Mouse (Mus musculus) liver, adult 2 months (tissue): ENCODE measurements at regions not wholly inside any gene's neighbourhood (a gene's known extent, or its start where the extent isn't known, plus 50 kb on each side); places are given as distances from the start of the nearest gene placed in this dataset.

Source experiments
- DNase-seq: peaks from one replicate; pipeline ENCODE4 v3.0.0-alpha.2; 2011; ENCODE audit warnings: low read depth, low spot score; ENCODE audit errors: extremely low read depth
- H3K27ac ChIP-seq: fragments of 200-500 bp; replicated peaks from 2 replicates; pipeline ENCODE4 v1.5.1; 2012; ENCODE audit warnings: low read depth, mild to moderate bottlenecking, control low read depth, inconsistent platforms, low read length; ENCODE audit not compliant: insufficient read depth
- H3K27me3 ChIP-seq: fragments of 200-500 bp; 2 replicates; pipeline ENCODE4 v1.6.1; 2012; ENCODE audit warnings: mild to moderate bottlenecking, moderate library complexity, low read length, inconsistent platforms; ENCODE audit not compliant: control insufficient read depth, insufficient read depth
- H3K36me3 ChIP-seq: fragments of 200-500 bp; 2 replicates; pipeline ENCODE4 v1.6.1; 2012; ENCODE audit warnings: low read length, inconsistent platforms; ENCODE audit not compliant: control insufficient read depth, insufficient read depth
- H3K4me1 ChIP-seq: fragments of 200-500 bp; 2 replicates; pipeline ENCODE4 v1.6.1; 2011; ENCODE audit warnings: low read length; ENCODE audit not compliant: control insufficient read depth, insufficient read depth
- H3K4me3 ChIP-seq: fragments of 200-500 bp; 2 replicates; pipeline ENCODE4 v1.5.1; 2011; ENCODE audit warnings: low read depth, mild to moderate bottlenecking, control low read depth, low read length, moderate library complexity; ENCODE audit not compliant: insufficient read depth
- H3K79me2 ChIP-seq: fragments of 200-500 bp; 2 replicates; pipeline ENCODE4 v1.6.1; 2012; ENCODE audit warnings: inconsistent platforms, mild to moderate bottlenecking, low read length, moderate library complexity; ENCODE audit not compliant: control insufficient read depth, insufficient read depth
- H3K9ac ChIP-seq: fragments of 200-500 bp; 2 replicates; pipeline ENCODE4 v1.6.1; 2012; ENCODE audit warnings: low read depth, mild to moderate bottlenecking, control low read depth, inconsistent platforms, low read length
- CTCF ChIP-seq: fragments of 200-500 bp; IDR thresholded peaks from 2 replicates; pipeline ENCODE4 v1.5.1; 2011; ENCODE audit warnings: low read depth, low read length, control low read depth
- POLR2A ChIP-seq: fragments of 200-500 bp; IDR thresholded peaks from 2 replicates; pipeline ENCODE4 v1.6.1; 2011; ENCODE audit warnings: low read length, control low read depth; ENCODE audit not compliant: insufficient read depth; ENCODE audit errors: extremely low read depth
- WGBS: fragments of 180-500 bp; shearing (Covaris S2); methylation state at CpG from one replicate; pipeline ENCODE4 v1.1.7; 2018; 5-methylcytosine and 5-hydroxymethylcytosine counted together

DNA sequence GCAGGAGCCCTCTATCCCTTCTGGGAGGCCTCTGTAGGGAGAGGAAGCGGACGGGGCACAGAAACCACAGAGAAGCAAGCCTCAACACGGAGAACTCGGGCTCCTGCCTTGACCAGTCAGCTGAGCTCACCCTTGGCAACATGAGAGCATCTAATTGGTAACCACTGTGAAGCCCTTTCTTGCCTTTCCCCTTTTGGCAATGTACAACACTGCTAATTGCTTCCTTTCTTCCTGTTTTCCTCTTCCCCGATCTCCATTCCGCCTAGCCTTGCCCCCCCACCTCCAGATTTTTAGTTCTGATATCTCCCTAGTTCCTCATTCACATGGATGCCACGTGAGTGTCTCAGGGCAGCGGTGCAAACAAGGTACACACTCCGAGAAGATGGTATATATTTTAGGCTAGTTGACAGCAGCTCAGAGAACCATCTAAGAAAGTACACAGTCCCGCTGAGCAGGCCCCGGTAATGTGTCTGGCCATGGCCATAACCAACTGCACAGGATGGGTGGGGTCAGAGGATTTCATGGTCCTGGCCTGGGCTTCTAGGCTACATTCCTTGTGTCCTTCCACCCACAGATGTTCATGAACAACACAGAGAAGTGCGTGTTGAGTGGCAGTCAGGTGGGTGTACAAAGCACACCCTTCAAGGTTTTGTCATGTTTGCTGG lies 103.4 kb downstream of the Cxcl12 start:
- H3K79me2 ChIP-seq: no peaks in the 10 kb centered on the region
- TF ChIP-seq POLR2A: no peak
- no peak for TF ChIP-seq CTCF
- peaks cover 8% of the 10 kb centered on the region; the same call in 1 of the 2 replicates for H3K4me1 ChIP-seq
- no peak for DNase-seq
- no peak overlapping the region for H3K27ac ChIP-seq
- no peak overlapping the region for H3K9ac ChIP-seq
- no peaks in the 10 kb centered on the region for H3K36me3 ChIP-seq
- no peak overlapping the region for H3K4me3 ChIP-seq
- WGBS: 77% methylated on average over 12 of the region's 12 CpGs
- no peaks in the 10 kb centered on the region for H3K27me3 ChIP-seq

DNA sequence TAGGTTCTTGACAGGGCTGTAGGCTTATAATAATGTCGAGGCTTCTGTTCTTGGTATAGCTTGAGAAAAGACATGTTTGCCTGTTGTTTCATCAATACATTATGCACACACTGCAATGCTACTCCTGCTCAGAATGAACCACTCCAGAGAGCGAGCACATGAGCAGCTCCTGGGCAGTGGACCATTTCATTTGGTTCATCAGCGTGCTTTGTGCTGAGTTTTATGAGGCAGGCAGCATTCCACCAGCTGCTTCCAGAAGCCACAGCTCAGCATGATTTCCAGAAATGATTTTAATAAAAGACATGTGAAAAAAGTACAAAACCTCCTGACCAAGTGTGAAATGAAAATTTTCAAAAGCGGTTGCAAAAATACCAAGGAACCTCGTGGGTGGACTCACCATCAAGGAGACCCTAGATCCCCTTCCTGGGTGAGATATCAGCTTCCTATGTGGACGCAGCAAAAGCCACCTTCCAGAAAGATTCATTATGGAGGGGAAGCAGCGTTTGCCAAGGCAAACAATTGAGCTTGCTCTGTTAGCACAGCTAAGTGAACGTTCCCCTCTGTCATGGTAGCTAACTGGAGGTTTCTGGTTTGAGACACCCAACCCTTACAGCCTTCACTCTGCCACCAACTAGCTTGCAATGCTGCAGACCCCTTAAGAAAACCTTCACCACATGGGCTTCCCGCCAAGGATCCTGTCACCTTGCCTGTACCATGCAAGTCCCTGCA lies 104.1 kb downstream of the Cxcl12 start:
- H3K9ac ChIP-seq: no peak overlapping the region
- WGBS: 65% methylated on average over 9 of the region's 9 CpGs
- H3K4me1 ChIP-seq: peaks cover 14% of the 10 kb centered on the region
- H3K79me2 ChIP-seq: no peaks in the 10 kb centered on the region
- H3K4me3 ChIP-seq: no peak overlapping the region
- DNase-seq: no peak
- TF ChIP-seq POLR2A (no peak), CTCF (no peak)
- H3K36me3 ChIP-seq: no peaks in the 10 kb centered on the region
- H3K27ac ChIP-seq: no peak overlapping the region
- no peaks in the 10 kb centered on the region for H3K27me3 ChIP-seq

DNA sequence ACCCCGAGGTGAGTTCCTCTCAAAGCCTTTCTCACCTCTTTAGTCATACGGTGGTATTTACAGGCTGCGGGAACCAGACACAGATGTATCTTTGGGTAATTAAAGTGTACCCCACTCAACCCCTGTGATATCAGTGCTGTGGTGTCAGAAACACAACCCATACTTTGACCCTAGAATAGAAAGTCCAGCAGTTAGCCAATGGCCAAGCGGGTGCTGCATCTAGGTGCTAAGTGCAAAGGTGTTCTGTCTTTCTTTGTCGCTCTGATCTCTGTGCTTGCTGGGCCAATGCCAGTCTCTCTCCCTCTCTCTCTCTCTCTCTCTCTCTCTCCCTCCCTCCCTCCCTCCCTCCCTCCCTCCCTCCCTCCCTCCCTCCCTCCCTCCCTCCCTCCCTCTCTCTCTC lies 107.6 kb downstream of the Cxcl12 start:
- TF ChIP-seq POLR2A (no peak), CTCF (no peak)
- peak; percentile 72 for DNase-seq
- H3K79me2 ChIP-seq: no peaks in the 10 kb centered on the region
- H3K9ac ChIP-seq: no peak overlapping the region
- H3K27ac ChIP-seq: peak overlapping the region; percentile 15
- no peaks in the 10 kb centered on the region for H3K27me3 ChIP-seq
- no peak overlapping the region for H3K4me3 ChIP-seq
- WGBS: 58% methylated on average over 5 of the region's 5 CpGs
- no peaks in the 10 kb centered on the region for H3K36me3 ChIP-seq
- H3K4me1 ChIP-seq: peaks cover 14% of the 10 kb centered on the region

DNA sequence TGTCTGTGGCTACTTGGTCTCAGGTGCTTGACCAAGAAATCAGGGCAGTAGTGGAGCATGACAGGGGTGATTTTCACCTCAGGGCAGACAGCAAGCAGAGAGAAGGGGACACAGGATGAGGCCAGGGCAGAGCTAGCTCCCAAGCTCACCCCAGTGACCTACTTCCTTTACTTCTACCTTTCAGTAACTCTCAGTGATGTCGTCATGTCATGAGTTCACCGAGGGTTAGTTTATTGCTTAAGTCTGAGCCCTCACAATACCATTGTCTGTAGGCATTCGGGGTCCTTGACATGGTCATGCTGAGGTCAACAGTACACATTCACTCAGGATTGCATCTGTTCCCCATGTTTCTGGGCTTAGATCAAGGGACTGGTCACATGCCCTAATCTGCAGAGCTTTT lies 108.5 kb downstream of the Cxcl12 start:
- WGBS: 13% methylated on average over 3 of the region's 3 CpGs
- H3K4me1 ChIP-seq: peaks cover 14% of the 10 kb centered on the region

DNA sequence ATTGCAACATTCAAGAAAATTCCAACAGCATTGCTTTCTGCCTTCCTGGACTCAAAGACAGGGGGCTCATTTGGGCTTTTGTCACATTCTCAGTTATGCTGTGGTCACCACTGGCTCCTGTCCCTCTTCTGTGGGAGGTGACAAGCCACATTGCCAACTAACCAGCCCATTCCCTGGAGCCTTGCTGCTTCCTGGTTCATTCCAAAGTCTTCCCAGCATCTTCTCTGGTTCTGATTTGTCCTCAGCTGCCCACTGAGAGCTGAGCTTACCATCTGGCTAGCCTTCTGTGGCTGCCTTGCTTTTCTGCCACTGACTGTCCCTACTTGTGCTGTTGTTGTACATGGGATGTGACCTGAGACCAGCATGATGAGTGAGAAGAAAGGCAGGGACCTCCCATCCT lies 111.0 kb downstream of the Cxcl12 start:
- Histone ChIP-seq H3K27me3 (no peaks in the 10 kb centered on the region), H3K9ac (no peak overlapping the region), H3K27ac (no peak overlapping the region), H3K4me3 (no peak overlapping the region), H3K4me1 (peaks cover 14% of the 10 kb centered on the region), H3K79me2 (no peaks in the 10 kb centered on the region; the same call in 1 of the 2 replicates), H3K36me3 (no peaks in the 10 kb centered on the region)
- TF ChIP-seq POLR2A: no peak
- no peak for TF ChIP-seq CTCF
- DNase-seq: no peak

More for the DNA sequence above, 108.5 kb downstream of the Cxcl12 start:
- H3K9ac ChIP-seq: no peak overlapping the region
- H3K79me2 ChIP-seq: no peaks in the 10 kb centered on the region
- no peak overlapping the region for H3K4me3 ChIP-seq
- H3K27ac ChIP-seq: peak overlapping the region; percentile 78
- no peaks in the 10 kb centered on the region for H3K27me3 ChIP-seq
- TF ChIP-seq CTCF (no peak), POLR2A (no peak)
- no peaks in the 10 kb centered on the region for H3K36me3 ChIP-seq
- DNase-seq: peak; percentile 67
